Mouse (Mus musculus): ENCODE measurements at regions not wholly inside any gene's neighbourhood (a gene's known extent, or its start where the extent isn't known, plus 50 kb on each side); places are given as distances from the start of the nearest gene placed in this dataset.

GRCm38 (mm10) chr9:24833766-24834165 is 59.7 kb upstream of the Tbx20 start:
- Histone ChIP-seq H3K9me3 (replicated peaks) (no peaks in the 10 kb centered on the region), H3K27me3 (no peaks in the 10 kb centered on the region), H3K36me3 (ENCODE audit: poor library complexity, severe bottlenecking) (no peaks in the 10 kb centered on the region), H3K4me2 (no peak overlapping the region), H3K4me3 (no peak overlapping the region), H3K9ac (no peak overlapping the region), H3K27ac (no peak overlapping the region), H3K4me1 (no peaks in the 10 kb centered on the region)
- ATAC-seq, result no peak
- WGBS, result 29% methylated on average over 7 of the region's 7 CpGs

GRCm38 (mm10) chr9:24848210-24848609 is 74.1 kb upstream of the Tbx20 start:
- Histone ChIP-seq H3K4me3 (no peak overlapping the region), H3K27me3 (no peaks in the 10 kb centered on the region), H3K9ac (no peak overlapping the region), H3K4me2 (no peak overlapping the region), H3K4me1 (no peaks in the 10 kb centered on the region), H3K36me3 (ENCODE audit: poor library complexity, severe bottlenecking) (no peaks in the 10 kb centered on the region), H3K9me3 (replicated peaks) (no peaks in the 10 kb centered on the region), H3K27ac (no peak overlapping the region)
- ATAC-seq, result no peak
- 88% methylated on average over 7 of the region's 7 CpGs for WGBS

GRCm38 (mm10) chr9:24859459-24859858 is 85.4 kb upstream of the Tbx20 start:
- H3K9me3 ChIP-seq (replicated peaks), result no peaks in the 10 kb centered on the region
- no peak overlapping the region for H3K4me3 ChIP-seq
- no peak overlapping the region for H3K27ac ChIP-seq
- no peaks in the 10 kb centered on the region for H3K27me3 ChIP-seq
- no peak for ATAC-seq
- 91% methylated on average over 2 of the region's 2 CpGs for WGBS
- H3K4me2 ChIP-seq, result no peak overlapping the region
- H3K9ac ChIP-seq, result no peak overlapping the region
- no peaks in the 10 kb centered on the region for H3K36me3 ChIP-seq (ENCODE audit: poor library complexity, severe bottlenecking)
- no peaks in the 10 kb centered on the region for H3K4me1 ChIP-seq

- 48% methylated on average over 4 of the region's 4 CpGs for WGBS
- no peak overlapping the region for H3K9ac ChIP-seq
- H3K36me3 ChIP-seq (ENCODE audit: poor library complexity, severe bottlenecking), result no peaks in the 10 kb centered on the region
- H3K4me2 ChIP-seq, result no peak overlapping the region
- ATAC-seq, result no peak
- H3K4me3 ChIP-seq, result no peak overlapping the region
- no peaks in the 10 kb centered on the region for H3K4me1 ChIP-seq
- no peaks in the 10 kb centered on the region for H3K9me3 ChIP-seq (replicated peaks)
- no peaks in the 10 kb centered on the region for H3K27me3 ChIP-seq
- H3K27ac ChIP-seq, result no peak overlapping the region
Observed at GRCm38 (mm10) chr9:24866390-24867173, 92.5 kb upstream of the Tbx20 start.

GRCm38 (mm10) chr9:24868746-24869145 is 94.6 kb upstream of the Tbx20 start:
- Histone ChIP-seq H3K4me3 (no peak overlapping the region), H3K9me3 (replicated peaks) (no peaks in the 10 kb centered on the region), H3K4me2 (no peak overlapping the region), H3K36me3 (ENCODE audit: poor library complexity, severe bottlenecking) (no peaks in the 10 kb centered on the region), H3K4me1 (no peaks in the 10 kb centered on the region), H3K27me3 (no peaks in the 10 kb centered on the region), H3K9ac (no peak overlapping the region), H3K27ac (no peak overlapping the region)
- no peak for ATAC-seq
- WGBS, result 88% methylated on average over 1 of the region's 1 CpGs

GRCm38 (mm10) chr9:24874434-24875143 is 100.5 kb upstream of the Tbx20 start:
- no peak for ATAC-seq
- no peak overlapping the region for H3K4me3 ChIP-seq
- no peaks in the 10 kb centered on the region for H3K36me3 ChIP-seq (ENCODE audit: poor library complexity, severe bottlenecking)
- H3K9ac ChIP-seq, result no peak overlapping the region
- WGBS, result 85% methylated on average over 13 of the region's 13 CpGs
- H3K27me3 ChIP-seq, result no peaks in the 10 kb centered on the region
- peaks cover 18% of the 10 kb centered on the region for H3K4me1 ChIP-seq
- H3K4me2 ChIP-seq, result no peak overlapping the region
- H3K27ac ChIP-seq, result no peak overlapping the region
- no peaks in the 10 kb centered on the region for H3K9me3 ChIP-seq (replicated peaks)

GRCm38 (mm10) chr9:24878384-24879174 is 104.5 kb upstream of the Tbx20 start:
- no peak overlapping the region for H3K27ac ChIP-seq
- peak; percentile 73; the same call in 1 of the 2 replicates for ATAC-seq
- H3K4me3 ChIP-seq, result no peak overlapping the region
- no peaks in the 10 kb centered on the region for H3K27me3 ChIP-seq
- H3K4me2 ChIP-seq, result no peak overlapping the region
- no peaks in the 10 kb centered on the region for H3K36me3 ChIP-seq (ENCODE audit: poor library complexity, severe bottlenecking)
- peaks cover 18% of the 10 kb centered on the region for H3K4me1 ChIP-seq
- H3K9me3 ChIP-seq (replicated peaks), result no peaks in the 10 kb centered on the region
- 13% methylated on average over 8 of the region's 8 CpGs for WGBS
- H3K9ac ChIP-seq, result no peak overlapping the region

GRCm38 (mm10) chr9:24879662-24880061 is 105.6 kb upstream of the Tbx20 start:
- Histone ChIP-seq H3K4me3 (no peak overlapping the region), H3K9ac (no peak overlapping the region), H3K36me3 (ENCODE audit: poor library complexity, severe bottlenecking) (no peaks in the 10 kb centered on the region), H3K4me1 (peaks cover 18% of the 10 kb centered on the region), H3K4me2 (no peak overlapping the region), H3K9me3 (replicated peaks) (no peaks in the 10 kb centered on the region), H3K27me3 (no peaks in the 10 kb centered on the region), H3K27ac (no peak overlapping the region)
- no peak for ATAC-seq
- 78% methylated on average over 1 of the region's 1 CpGs for WGBS

- Histone ChIP-seq H3K9me3 (replicated peaks) (no peaks in the 10 kb centered on the region), H3K4me3 (no peak overlapping the region), H3K4me1 (peaks cover 4% of the 10 kb centered on the region), H3K4me2 (no peak overlapping the region), H3K36me3 (ENCODE audit: poor library complexity, severe bottlenecking) (no peaks in the 10 kb centered on the region), H3K9ac (no peak overlapping the region), H3K27ac (no peak overlapping the region), H3K27me3 (no peaks in the 10 kb centered on the region)
- no peak for ATAC-seq
- 69% methylated on average over 3 of the region's 3 CpGs for WGBS
Observed at GRCm38 (mm10) chr9:24884011-24884410, 109.9 kb upstream of the Tbx20 start.

GRCm38 (mm10) chr9:24888282-24888681 is 114.2 kb upstream of the Tbx20 start:
- no peaks in the 10 kb centered on the region for H3K4me1 ChIP-seq
- no peak overlapping the region for H3K4me3 ChIP-seq
- no peaks in the 10 kb centered on the region for H3K9me3 ChIP-seq (replicated peaks)
- no peak for ATAC-seq
- no peaks in the 10 kb centered on the region for H3K36me3 ChIP-seq (ENCODE audit: poor library complexity, severe bottlenecking)
- no peak overlapping the region for H3K4me2 ChIP-seq
- WGBS, result 81% methylated on average over 9 of the region's 9 CpGs
- H3K27ac ChIP-seq, result no peak overlapping the region
- H3K27me3 ChIP-seq, result no peaks in the 10 kb centered on the region
- no peak overlapping the region for H3K9ac ChIP-seq

- Histone ChIP-seq H3K27ac (no peak overlapping the region), H3K9ac (no peak overlapping the region), H3K27me3 (no peaks in the 10 kb centered on the region), H3K9me3 (replicated peaks) (no peaks in the 10 kb centered on the region), H3K4me3 (no peak overlapping the region), H3K36me3 (ENCODE audit: poor library complexity, severe bottlenecking) (no peaks in the 10 kb centered on the region), H3K4me2 (no peak overlapping the region), H3K4me1 (no peaks in the 10 kb centered on the region)
- no peak for ATAC-seq
- 84% methylated on average over 13 of the region's 13 CpGs for WGBS
Observed at GRCm38 (mm10) chr9:24896498-24897261, 122.6 kb upstream of the Tbx20 start.

Data from forebrain, embryonic 13.5 days (tissue).